Mouse (Mus musculus): ENCODE data around the gene Nradd.

Gene Nradd

GRCm38 (mm10) chr9:110624361-110625166 is at the start of gene Nradd:
Gene Nradd, minus strand, starts transcription at chr9:110624452.
- peak; percentile 85 to 88 for DNase-seq (ENCODE audit: low spot score in 2 of 2)

DNA sequence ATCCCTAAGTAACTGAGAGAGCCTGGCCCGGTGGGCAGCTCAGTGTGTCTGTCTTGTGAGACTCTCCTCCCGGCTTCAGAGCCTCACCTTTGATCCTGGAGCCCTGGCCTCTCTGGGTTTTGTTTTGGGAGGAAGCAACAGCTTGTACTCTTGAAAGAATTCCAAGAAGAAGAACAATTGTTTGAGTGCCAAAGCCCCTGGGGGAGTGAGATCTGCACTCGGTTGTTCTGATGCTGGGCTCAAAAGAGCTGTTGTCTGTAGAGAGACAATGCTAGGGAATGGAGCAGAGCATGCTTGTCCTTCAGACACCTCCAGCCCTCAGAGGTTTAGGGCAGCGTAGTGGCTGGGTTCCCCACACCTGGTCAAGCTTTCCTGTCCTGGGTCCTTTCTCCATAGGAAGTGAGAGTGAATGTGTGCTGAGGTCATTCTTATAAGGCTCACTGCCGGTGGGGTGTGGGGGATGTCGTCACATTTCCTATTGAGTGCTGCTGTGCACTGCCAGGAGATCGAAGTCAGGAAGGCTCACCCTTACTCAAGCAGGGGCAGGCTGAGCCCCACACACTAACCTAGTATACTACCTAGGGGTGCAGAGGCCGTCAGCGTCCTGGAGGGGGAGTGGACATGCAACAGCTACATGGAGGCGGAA is 49.0 kb upstream of the Nradd start:
- peak in 1 of 2 experiments; percentile 66 for DNase-seq (ENCODE audit: low spot score in 2 of 2)

DNA sequence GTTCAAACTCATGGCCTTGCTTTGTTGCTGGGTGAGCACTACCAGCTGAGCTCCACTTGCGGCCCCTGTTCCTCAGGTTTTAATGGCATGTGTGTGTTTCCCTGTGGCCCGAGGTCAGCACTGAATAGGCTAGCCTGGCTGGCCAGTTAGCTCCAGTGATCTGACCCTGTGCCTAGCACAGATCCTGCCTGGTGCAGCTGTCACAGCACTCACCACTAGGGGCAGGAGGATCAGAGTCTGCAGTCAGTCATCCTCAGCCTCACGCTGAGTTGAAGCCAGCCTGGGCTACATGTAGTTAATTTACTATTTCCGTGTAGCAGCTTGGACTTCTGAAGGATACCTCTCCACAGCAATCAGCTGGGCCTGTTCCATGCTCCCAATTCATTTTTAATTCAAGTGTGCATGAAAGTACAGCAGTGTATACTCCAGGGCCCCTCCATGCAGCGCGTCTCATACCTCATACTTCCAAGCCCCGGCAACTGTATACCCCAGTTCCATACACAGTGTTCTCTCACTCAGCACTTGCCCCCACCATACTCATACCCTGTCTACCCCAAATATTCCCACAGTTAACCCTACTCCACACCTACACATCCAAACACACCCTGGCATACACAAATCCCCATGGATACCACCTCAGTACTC is 48.3 kb upstream of the Nradd start:
- DNase-seq (ENCODE audit: low spot score in 2 of 2): peak in 1 of 2 experiments; percentile 27

DNA sequence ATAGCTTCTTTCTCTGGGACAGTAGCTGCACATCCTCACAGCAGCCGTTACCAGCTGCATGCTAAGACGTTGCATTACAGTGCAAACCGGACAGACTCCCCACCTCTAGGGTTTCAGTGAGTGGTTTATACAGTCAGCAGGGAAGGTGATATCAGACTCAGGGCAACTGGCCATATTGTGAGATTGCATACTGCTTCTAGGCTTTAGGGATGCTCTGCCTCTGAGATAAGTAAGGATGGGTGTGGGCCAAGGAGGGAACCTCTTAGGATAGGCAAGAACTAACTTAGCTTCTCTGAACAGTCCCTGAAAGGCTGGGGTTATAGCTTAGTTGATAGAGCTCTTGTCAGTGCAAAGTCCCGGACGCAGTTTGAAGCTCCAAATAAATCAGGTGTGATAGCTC is 45.5 kb upstream of the Nradd start:
- DNase-seq (ENCODE audit: low spot score in 2 of 2): no peak

DNA sequence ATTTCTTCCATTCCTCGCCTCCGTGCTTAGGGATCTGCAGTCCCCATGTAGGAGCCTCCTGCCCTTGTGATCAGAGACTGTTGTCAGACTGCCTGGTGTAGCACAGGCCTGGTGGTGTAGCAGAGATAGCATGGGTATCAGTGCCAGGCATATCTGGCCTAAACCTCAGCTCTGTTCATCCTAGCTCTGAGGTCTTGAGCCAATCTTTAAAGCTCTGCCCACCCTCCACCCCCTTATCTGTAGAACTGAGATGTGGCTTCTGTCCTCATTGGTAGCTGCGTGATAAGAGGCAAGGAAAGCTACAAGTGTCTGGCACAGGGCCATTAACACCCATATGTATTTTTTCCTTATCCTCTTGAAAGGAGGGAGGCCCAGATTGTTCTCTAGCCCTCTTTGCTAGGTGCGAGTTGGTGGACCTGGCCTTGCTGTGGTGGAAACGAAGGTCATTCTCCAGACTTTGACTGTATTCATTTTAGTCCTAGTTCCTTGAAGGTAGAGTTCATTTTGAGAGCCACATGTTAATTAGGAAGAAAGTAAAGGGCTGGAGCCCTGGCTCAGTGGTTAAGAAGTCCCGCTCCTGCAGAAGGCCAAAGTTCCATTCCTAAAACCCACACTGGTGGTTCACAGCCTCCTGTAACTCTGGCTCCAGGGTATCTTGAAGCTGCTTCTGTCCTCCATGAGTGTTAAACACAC is 44.5 kb upstream of the Nradd start:
- no peak for DNase-seq (ENCODE audit: low spot score in 2 of 2)

- DNase-seq (ENCODE audit: low spot score in 2 of 2): no peak
These were observed 43.1 kb upstream of the Nradd start for GRCm38 (mm10) chr9:110667219-110667836.

DNA sequence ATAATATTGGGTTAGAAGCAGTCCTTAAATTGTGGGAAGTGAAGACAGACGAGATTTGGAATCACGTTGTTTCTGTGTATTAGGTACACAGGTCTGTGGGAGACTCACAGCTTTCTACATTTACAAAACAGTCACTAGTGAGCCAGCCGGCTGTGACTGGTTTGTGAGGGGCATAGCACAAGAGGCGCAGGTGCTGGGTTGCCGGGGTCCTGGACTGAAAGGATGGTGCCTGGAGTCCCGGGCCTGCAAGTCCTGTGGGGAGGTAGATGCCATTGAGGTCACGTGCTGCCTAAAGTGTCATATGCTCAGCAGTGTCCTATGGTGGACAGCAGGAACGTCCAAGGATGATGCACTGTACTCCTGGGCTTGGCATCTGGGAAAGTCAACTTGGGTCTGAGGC is 42.1 kb upstream of the Nradd start:
- no peak for DNase-seq (ENCODE audit: low spot score in 2 of 2)

DNA sequence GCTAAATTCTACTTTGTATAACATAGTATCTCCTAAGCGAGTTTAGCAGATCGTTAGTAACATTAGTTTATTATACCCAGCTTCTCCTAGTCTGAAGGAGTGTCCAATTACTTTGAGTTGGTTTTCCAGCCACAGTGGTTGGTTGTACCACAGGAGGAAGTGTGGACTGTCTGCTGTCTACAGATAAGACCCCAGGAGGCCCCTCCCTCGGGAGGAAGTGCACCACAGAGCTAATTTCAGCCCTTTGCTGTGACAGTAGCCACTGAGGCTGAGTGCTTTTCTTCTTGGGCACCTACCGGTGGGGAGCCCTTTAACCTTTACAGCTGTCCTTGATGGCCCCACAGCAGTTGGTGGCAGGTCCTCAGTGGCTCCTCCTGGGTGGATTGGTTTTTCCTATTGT is 41.7 kb upstream of the Nradd start:
- peak; percentile 67 to 70 for DNase-seq (ENCODE audit: low spot score in 2 of 2)

DNA sequence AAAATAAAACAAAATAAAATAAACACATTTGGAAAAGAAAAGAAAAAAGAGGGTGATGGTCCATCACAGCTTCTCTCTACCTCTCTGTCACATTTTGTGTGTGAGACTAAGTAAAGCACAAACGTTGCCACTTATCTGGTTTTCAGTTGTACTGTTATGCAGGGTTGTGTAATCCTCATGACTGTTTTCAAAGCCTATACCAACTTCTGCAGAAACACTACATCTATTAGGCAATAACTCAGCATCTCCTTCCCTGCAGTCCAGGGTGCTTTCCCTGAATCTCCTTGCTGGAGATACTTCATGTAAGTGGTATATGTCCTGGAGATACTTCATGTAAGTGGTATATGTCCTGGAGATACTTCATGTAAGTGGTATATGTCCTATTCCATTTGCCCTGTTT is 38.6 kb upstream of the Nradd start:
- no peak for DNase-seq (ENCODE audit: low spot score in 2 of 2)

DNA sequence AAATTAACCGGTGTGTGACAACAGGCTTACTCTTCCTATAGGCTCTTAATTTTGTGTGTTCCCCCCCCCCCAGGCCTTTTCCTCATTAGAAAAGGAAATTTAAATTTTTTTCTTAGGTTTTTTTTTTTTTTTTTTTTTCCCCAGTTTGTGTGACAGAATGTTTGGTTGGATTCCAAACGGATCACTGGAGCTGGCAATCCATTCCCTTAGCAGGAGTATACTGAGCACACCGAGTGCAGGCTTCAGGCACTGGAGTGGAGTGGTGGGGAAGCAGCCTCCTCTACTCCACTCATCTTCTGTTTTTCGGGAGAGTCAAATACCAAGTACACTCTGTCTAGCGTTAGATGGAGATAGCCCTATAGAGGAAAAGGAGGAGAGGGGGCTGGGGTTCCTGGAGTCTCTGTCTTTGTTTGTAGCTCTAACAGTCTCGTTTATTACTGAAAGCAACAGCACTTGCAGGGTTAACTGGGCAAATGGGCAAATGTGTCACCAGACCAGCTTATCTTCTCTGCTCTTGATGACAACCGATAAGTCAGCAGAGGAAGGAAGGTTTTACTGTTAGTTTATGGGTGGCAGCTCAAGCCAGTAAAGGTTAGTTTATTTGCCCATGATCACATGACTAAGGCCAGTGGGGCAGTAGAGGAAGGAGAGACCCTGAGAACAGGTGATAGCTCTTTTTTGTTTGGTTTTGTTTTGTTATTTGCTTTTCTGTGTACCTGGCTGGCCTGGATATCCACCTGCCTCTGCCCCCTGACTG is 36.8 kb upstream of the Nradd start:
- no peak for DNase-seq (ENCODE audit: low spot score in 2 of 2)

DNA sequence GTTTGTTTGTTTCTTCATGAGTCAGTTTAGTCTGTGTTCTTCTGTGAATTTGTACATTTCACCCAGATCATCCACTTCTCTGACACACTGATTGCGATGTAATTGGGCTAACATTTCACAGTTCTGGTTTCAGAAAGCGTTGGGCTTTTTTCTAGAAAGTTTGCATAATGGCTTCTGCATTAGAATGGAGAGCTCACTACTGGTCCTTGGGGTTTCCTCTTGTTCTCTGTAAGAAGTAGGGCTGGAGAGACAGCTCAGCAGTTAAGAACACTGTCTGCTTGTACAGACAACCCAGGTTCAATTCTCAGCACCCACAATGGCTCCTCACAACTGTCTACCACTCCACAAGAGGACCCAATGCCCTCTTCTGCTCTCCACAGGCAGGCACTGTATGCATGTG is 36.0 kb upstream of the Nradd start:
- DNase-seq (ENCODE audit: low spot score in 2 of 2): no peak

DNA sequence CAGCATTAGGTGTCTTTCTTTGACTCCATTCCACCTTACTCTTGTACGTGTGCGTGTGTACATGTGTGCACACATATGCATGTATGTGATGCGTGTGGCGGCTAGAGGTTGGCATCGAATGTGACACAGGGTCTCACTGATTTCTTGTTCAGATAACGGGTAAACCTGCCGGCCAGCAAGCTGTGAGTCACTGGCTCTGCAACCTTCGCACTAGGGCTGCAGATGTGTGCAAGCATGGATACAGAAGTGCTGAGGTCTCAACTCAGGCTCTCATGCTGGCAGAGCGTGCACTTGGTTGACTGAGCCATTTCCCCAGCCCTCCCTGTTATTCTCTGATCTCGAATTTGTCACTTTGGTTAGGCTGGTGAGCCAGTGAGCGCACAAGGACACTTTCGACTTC is 35.3 kb upstream of the Nradd start:
- no peak for DNase-seq (ENCODE audit: low spot score in 2 of 2)

GRCm38 (mm10) chr9:110657474-110658078 is 33.3 kb upstream of the Nradd start:
- peak in 1 of 2 experiments; percentile 77 for DNase-seq (ENCODE audit: low spot score in 2 of 2)

DNA sequence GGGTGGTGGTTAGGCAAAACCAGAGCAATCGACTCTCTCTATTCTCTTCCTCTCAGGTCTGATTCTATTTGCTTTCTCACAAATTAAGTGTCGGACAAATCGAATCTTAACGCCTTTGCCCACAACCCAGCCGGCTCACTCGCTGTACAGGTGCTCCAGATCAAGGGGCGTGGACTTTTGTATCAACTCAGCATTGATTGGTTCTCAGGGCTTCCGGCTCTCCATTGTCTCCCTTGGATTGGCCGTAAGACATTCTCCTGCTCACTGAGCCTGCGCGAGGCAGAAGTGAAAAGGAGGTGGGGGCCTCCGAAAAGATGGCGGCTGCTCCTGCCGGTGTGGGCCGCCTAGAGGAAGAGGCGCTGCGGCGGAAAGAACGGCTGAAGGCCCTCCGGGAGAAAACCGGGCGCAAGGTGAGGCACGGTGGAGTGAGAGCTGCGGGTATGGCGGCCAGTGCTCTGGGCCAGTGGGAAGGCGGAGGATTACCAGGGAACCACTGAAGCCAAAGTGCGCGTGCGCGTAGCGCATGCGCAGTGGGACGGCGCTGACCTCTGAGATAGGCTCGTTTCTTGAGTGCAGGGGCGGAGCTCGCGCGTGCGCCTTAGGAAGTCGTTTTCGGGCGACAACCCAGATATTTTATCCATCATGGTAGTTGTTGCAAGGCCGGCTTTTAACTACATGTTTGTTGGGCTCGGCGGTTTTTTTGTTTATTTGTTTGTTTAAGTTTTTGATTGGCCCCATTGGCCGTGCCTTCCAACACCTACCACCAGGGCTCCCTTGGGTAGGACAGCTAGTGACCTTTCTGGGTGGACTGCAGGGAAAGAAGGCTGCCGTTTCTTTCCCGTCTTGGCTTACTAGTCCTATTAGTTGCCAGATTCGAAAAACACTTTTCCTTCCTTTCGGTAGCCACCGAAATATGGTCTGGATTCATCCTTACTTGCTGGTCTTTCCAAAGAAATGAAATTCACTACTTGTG is 32.3 kb upstream of the Nradd start, which contains the start of gene Ccdc12:
Ccdc12 (plus strand) TSS at position 255 of the 973 bp plus-strand sequence.
- DNase-seq (ENCODE audit: low spot score in 2 of 2): peak; percentile 98

DNA sequence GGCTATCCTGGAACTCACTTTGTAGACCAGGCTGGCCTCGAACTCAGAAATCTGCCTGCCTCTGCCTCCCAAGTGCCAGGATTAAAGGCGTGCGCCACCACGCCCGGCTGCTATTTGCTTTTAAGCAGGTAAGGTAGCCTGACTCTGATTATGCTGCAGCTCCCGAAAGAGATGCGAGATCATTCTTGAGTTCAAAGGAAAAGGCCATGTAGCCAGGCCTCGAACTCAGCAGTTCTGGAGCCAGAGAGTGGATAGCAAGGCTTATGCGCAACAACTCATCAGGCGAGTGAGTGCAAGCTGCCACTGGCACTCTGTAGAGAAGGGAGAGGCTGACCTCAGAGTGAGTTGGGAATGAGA is 31.4 kb upstream of the Nradd start:
- DNase-seq (ENCODE audit: low spot score in 2 of 2): no peak

GRCm38 (mm10) chr9:110654726-110655650 is 30.7 kb upstream of the Nradd start:
- DNase-seq (ENCODE audit: low spot score in 2 of 2): no peak

- DNase-seq (ENCODE audit: low spot score in 2 of 2): peak; percentile 97
These were observed 29.6 kb upstream of the Nradd start, which contains the start of gene Nbeal2 for GRCm38 (mm10) chr9:110653655-110654461. Gene Nbeal2, minus strand, starts transcription at chr9:110654161.

Data from heart, adult 9 months (tissue).